Mouse (Mus musculus) c-Kit-positive CD71-negative TER-119-negative erythroid progenitor cells, embryonic 14.5 days (primary cell): ENCODE data around the gene Spata46.

Source experiments
- DNase-seq: peaks from one replicate; pipeline ENCODE4 v3.0.0-alpha.2; 2013; ENCODE audit warnings: low read depth

Gene Spata46

DNA sequence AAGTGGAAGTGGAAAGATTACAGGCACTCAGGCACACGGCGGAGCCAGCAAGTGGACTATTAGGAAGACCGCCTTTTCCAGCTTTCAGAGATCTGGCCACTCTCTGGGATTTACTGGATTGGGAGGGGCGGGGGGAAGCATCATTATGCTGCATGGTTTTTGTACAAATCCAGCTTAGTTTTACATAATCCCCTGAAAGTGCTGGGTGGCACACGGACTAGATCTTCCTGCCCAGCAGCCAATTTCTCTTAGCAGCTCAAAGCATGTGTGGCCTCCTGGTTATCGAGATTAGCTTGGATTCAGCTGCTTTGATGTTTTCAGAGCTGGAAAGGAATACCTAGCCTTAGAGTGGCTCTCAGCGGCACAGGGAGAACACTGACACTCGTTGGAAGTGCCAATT is 34.5 kb downstream of the Spata46 start:
- DNase-seq = no peak

DNA sequence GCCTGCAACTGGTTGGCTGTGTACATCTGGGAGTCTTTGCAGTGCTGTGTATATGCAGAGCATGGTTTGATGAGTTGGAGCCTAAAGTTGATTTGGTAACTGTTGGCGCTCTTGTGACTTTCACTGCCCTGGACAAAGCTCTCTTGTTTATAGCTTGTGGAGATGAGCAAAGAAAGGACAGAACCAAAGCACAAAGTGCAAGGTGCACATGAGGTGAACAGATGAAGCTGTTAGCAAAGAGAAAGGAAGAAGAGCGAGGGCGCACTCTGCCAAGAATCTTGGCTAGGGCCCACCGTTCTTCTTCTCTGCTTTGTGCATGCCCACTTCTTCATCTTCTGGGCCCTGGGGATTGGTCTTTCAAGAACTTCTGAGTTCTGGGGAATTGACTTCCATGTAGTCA is 35.3 kb downstream of the Spata46 start:
- no peak for DNase-seq

DNA sequence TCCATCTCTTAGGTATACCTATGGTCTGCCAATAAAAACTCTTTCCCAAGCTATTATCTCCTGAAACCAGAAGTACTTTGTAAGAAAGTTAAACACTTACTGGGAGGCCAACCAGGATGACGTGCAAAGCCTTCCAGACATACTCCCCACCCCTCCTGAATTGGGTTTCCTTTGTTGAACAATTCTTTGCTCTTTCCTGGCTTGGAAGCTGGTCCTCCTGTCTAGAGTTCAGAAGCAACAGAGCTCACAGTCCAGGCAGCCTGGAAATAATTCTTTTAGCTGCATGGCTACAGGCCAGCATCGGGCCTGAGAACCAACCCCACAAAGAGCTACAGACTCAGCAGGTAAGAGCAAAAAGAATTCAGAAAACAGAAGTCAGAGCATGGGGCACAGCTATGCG is 37.7 kb downstream of the Spata46 start:
- no peak for DNase-seq

DNA sequence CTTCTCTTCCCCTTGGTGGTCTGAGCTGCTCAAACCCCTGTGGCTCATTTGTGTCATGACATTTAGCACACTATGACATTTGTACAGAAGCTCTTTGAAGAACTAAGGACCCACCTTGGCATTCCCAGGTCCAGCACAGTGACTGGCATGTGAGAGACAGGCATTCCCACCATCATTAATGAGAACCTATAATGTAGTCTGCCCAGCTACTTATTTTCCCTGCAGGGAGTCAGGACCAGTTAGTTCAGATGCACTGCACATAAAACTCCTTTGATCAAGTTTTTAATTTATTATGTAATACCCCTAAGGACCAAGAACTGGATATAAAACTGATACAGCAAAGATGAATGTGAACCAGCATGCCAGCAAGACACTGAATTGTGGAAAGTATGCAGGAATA is 42.5 kb downstream of the Spata46 start:
- DNase-seq = no peak

DNA sequence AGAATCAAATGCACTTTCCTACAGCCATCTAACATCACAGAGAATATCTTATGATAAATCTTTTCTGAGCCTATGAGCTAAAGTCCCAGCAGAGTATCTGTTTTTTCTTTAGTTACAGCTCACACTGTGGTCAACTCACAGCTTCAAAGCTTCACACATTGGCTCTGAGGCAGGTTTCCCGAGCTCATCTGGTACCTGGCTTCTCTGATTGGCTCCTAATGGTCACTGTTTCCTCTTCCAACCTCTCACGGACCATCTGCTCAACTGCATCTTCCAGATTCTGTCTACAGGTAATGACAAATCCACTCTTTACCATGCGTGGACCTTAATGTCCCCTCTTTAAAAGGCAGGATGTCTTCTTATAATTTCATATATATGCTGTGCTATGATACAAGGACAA is 44.7 kb downstream of the Spata46 start:
- DNase-seq = no peak

DNA sequence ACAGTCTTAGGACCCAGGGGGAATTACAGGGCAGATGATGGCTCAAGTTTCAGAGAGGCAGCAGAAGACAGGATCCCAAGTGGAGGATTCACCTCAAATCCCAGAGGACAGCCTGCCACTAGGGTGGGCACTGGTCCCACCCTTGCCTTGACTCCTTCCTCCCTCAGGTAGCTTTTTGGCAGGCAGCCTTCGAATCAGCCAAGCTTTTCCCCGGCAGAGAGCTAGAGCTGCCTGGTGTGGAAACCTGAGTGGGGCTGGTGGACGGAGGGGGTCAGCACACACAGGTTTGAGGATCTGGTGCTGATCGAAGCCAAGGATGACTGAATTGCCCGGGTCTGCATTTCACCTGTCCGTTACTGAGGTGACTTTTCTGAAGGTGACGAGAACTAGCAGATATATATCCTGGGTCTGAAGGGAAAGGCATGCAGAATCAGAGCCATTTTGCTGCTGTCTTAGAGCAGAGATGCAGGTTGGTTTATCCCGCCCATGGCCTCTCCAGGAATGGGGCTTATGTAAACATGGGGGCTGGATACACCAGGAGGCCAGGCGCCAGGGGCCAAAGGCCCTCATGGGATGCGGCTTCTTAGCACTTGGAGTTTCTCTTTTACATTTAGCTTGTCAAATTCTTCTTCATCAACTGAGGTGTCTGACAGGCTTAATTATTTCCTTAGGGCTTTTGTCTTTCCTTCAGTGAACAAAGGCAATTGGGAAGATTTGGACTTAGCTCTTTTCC is 51.7 kb downstream of the Spata46 start:
- no peak for DNase-seq
